ENCODE assay signal across 22 mouse cellular contexts in the genomic region with DNA sequence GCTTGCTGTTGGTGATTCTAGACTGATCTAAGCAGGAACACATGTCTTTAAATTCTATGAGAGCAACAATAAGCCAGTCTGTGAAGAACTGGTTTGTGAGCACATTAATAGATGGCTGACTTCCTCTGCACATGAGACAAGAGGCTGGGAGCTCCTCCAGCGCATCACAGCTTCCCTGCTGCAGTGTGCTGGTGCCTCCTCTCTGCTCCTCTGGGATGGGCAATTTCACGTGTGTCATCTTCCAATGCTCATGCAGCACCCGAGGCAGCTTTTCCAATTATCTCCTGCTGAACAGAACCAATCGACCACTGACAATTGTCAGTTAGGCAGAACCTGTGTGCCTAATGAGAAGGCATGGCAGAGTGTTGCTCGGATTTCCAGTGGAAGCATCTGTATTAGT.
A peak's percentile ranks its signal among the peaks of the same experiment; 100 is the strongest.
DNase-seq lines count a peak whose midpoint lies in the region; ATAC-seq and TF ChIP-seq lines count a peak whose summit lies in the region.
"Had no signal": no experiment of that assay in that cellular context is flagged by ENCODE, and none has a peak within 500 bp of the region (broad histone marks: within the 10 kb centered on the region; RNA-seq: fewer than 3 reads in every experiment).

No protein-coding gene starts in this region.

- no peaks in the 10 kb centered on the region for H3K27me3 ChIP-seq in forebrain, embryonic 13.5 days
- H3K27me3 ChIP-seq in forebrain, embryonic 12.5 days = no peaks in the 10 kb centered on the region
- no peaks in the 10 kb centered on the region for H3K27me3 ChIP-seq in stomach, embryonic 14.5 days (ENCODE audit: control insufficient read depth, insufficient read depth, low read length)
- H3K27me3 ChIP-seq in stomach, postnatal 0 days (ENCODE audit: control insufficient read depth, insufficient read depth, low read length) = no peaks in the 10 kb centered on the region
- H3K27me3 ChIP-seq in midbrain, embryonic 16.5 days (ENCODE audit: control insufficient read depth, insufficient read depth, low read depth, low read length) = no peaks in the 10 kb centered on the region
- H3K27me3 ChIP-seq: heart, embryonic 12.5 days; megakaryocyte, embryonic 14.5 days had no signal

- no peak for TF ChIP-seq POLR2A in lung, adult 2 months (IDR thresholded peaks at IDR 0.05; ENCODE audit: borderline replicate concordance, extremely low read depth, low read depth, low read length)

- no peak overlapping the region for H3K4me2 ChIP-seq in forebrain, embryonic 13.5 days
- H3K4me2 ChIP-seq in forebrain, embryonic 12.5 days = no peak overlapping the region
- H3K4me2 ChIP-seq in stomach, embryonic 14.5 days (replicated peaks; ENCODE audit: low read depth, low read length) = no peak overlapping the region
- H3K4me2 ChIP-seq in stomach, postnatal 0 days (replicated peaks; ENCODE audit: low read depth) = no peak overlapping the region
- H3K4me2 ChIP-seq in midbrain, embryonic 16.5 days (ENCODE audit: low read length) = no peak overlapping the region
- H3K4me2 ChIP-seq: heart, embryonic 12.5 days had no signal

- H3K4me1 ChIP-seq in forebrain, embryonic 13.5 days = peaks cover 7% of the 10 kb centered on the region
- H3K4me1 ChIP-seq in forebrain, embryonic 12.5 days = peaks cover 8% of the 10 kb centered on the region
- peaks cover 9% of the 10 kb centered on the region for H3K4me1 ChIP-seq in stomach, embryonic 14.5 days (ENCODE audit: control insufficient read depth, insufficient read depth, low read length)
- H3K4me1 ChIP-seq in stomach, postnatal 0 days (replicated peaks; ENCODE audit: control insufficient read depth, insufficient read depth) = no peaks in the 10 kb centered on the region
- peaks cover 13% of the 10 kb centered on the region for H3K4me1 ChIP-seq in midbrain, embryonic 16.5 days (ENCODE audit: control insufficient read depth, insufficient read depth, low read length)
- no peaks in the 10 kb centered on the region for H3K4me1 ChIP-seq in lung, adult 2 months (ENCODE audit: control insufficient read depth, insufficient read depth, low read length)
- H3K4me1 ChIP-seq: megakaryocyte, embryonic 14.5 days had no signal

- no peak overlapping the region for H3K4me3 ChIP-seq in forebrain, embryonic 13.5 days
- no peak overlapping the region for H3K4me3 ChIP-seq in forebrain, embryonic 12.5 days (replicated peaks)
- H3K4me3 ChIP-seq in stomach, embryonic 14.5 days (ENCODE audit: low read depth, low read length) = no peak overlapping the region
- H3K4me3 ChIP-seq in stomach, postnatal 0 days (ENCODE audit: low read depth, low read length) = no peak overlapping the region
- no peak overlapping the region for H3K4me3 ChIP-seq in midbrain, embryonic 16.5 days (ENCODE audit: low read depth, low read length)
- no peak overlapping the region for H3K4me3 ChIP-seq in lung, adult 2 months (replicated peaks; ENCODE audit: extremely low read depth, low read depth, low read length)
- H3K4me3 ChIP-seq: heart, embryonic 12.5 days; left cerebral cortex, adult 2 months; limb, embryonic 10.5 days; megakaryocyte, embryonic 14.5 days had no signal

- H3K36me3 ChIP-seq in forebrain, embryonic 13.5 days (ENCODE audit: poor library complexity, severe bottlenecking) = no peaks in the 10 kb centered on the region
- no peaks in the 10 kb centered on the region for H3K36me3 ChIP-seq in forebrain, embryonic 12.5 days (replicated peaks)
- H3K36me3 ChIP-seq in stomach, embryonic 14.5 days (ENCODE audit: control insufficient read depth, insufficient read depth, low read length) = no peaks in the 10 kb centered on the region
- no peaks in the 10 kb centered on the region for H3K36me3 ChIP-seq in stomach, postnatal 0 days (ENCODE audit: control insufficient read depth, insufficient read depth, low read length)
- no peaks in the 10 kb centered on the region for H3K36me3 ChIP-seq in midbrain, embryonic 16.5 days (ENCODE audit: control insufficient read depth, insufficient read depth, low read length)
- H3K36me3 ChIP-seq: G1E; heart, embryonic 12.5 days; limb, embryonic 10.5 days had no signal

- no peak for DNase-seq in stomach, postnatal 0 days (ENCODE audit: low spot score)
- no peak for DNase-seq in ovary, postnatal 14 days (ENCODE audit: low spot score)
- no peak for DNase-seq in thymus, postnatal 0 days (ENCODE audit: low spot score)
- DNase-seq in lung, adult 2 months = no peak
- DNase-seq: adrenal gland, postnatal 25 days; cerebellum, adult 8-10 months; heart, adult 11 months; heart, postnatal 14 days; kidney, adult 9 months; kidney, postnatal 25 days; layer of hippocampus, adult 9-11 months; lung, adult 18-20 months; right cerebral cortex, adult 18-20 months had no signal

- no peak overlapping the region for H3K9ac ChIP-seq in forebrain, embryonic 13.5 days
- no peak overlapping the region for H3K9ac ChIP-seq in forebrain, embryonic 12.5 days
- H3K9ac ChIP-seq in stomach, embryonic 14.5 days (replicated peaks; ENCODE audit: low read depth, low read length) = no peak overlapping the region
- no peak overlapping the region for H3K9ac ChIP-seq in stomach, postnatal 0 days (ENCODE audit: low read length)
- H3K9ac ChIP-seq in midbrain, embryonic 16.5 days (ENCODE audit: low read depth, low read length) = no peak overlapping the region
- H3K9ac ChIP-seq: heart, embryonic 12.5 days had no signal

- no peak for TF ChIP-seq CTCF in stomach, postnatal 0 days (IDR thresholded peaks at IDR 0.05; ENCODE audit: low read depth)
- no peak for TF ChIP-seq CTCF in lung, adult 2 months (IDR thresholded peaks at IDR 0.05; ENCODE audit: insufficient read depth, low read length)

- H3K9me3 ChIP-seq in forebrain, embryonic 13.5 days (replicated peaks) = no peaks in the 10 kb centered on the region
- H3K9me3 ChIP-seq in forebrain, embryonic 12.5 days = no peaks in the 10 kb centered on the region
- H3K9me3 ChIP-seq in stomach, embryonic 14.5 days (ENCODE audit: control insufficient read depth, low read depth, low read length) = no peaks in the 10 kb centered on the region
- H3K9me3 ChIP-seq in stomach, postnatal 0 days (ENCODE audit: control insufficient read depth, low read length) = no peaks in the 10 kb centered on the region
- no peaks in the 10 kb centered on the region for H3K9me3 ChIP-seq in midbrain, embryonic 16.5 days (replicated peaks; ENCODE audit: control insufficient read depth, low read length, poor library complexity, severe bottlenecking)
- H3K9me3 ChIP-seq: G1E; heart, embryonic 12.5 days; limb, embryonic 10.5 days; megakaryocyte, embryonic 14.5 days had no signal

- TF ChIP-seq EP300 in stomach, postnatal 0 days (optimal IDR thresholded peaks at IDR 0.05) = no peak

- ATAC-seq in forebrain, embryonic 13.5 days = peak; percentile 33; the same call in 1 of the 2 replicates
- ATAC-seq in forebrain, embryonic 12.5 days (ENCODE audit: low FRiP score) = no peak
- no peak for ATAC-seq in stomach, embryonic 14.5 days (ENCODE audit: insufficient number of reproducible peaks, insufficient read depth, low FRiP score, low read depth)
- no peak for ATAC-seq in stomach, postnatal 0 days (ENCODE audit: low FRiP score, low TSS enrichment)
- ATAC-seq in midbrain, embryonic 16.5 days = peak; percentile 78

- WGBS in forebrain, embryonic 13.5 days = 71% methylated on average over 5 of the region's 5 CpGs
- 71% methylated on average over 5 of the region's 5 CpGs for WGBS in forebrain, embryonic 12.5 days
- 72% methylated on average over 5 of the region's 5 CpGs for WGBS in stomach, embryonic 14.5 days
- WGBS in stomach, postnatal 0 days = 74% methylated on average over 5 of the region's 5 CpGs
- 59% methylated on average over 5 of the region's 5 CpGs for WGBS in midbrain, embryonic 16.5 days
- 83% methylated on average over 5 of the region's 5 CpGs for WGBS in lung, adult 2 months

- H3K27ac ChIP-seq in forebrain, embryonic 13.5 days = no peak overlapping the region
- no peak overlapping the region for H3K27ac ChIP-seq in forebrain, embryonic 12.5 days
- 0 out of 2 replicates have a peak overlapping the region, but pooled peaks have one; percentile 15 for H3K27ac ChIP-seq in stomach, embryonic 14.5 days (ENCODE audit: low read length)
- no peak overlapping the region for H3K27ac ChIP-seq in stomach, postnatal 0 days (replicated peaks)
- peak overlapping the region; percentile 68 for H3K27ac ChIP-seq in midbrain, embryonic 16.5 days (ENCODE audit: low read length)
- H3K27ac ChIP-seq: left cerebral cortex, adult 2 months; limb, embryonic 10.5 days had no signal

Comparison
In these comparisons a context has a peak if more than half of its experiments do, and no peak if none do; other contexts are left out.
1. ATAC-seq: peak in forebrain, embryonic 13.5 days (single experiment) and midbrain, embryonic 16.5 days (single experiment); none in forebrain, embryonic 12.5 days (single experiment), stomach, embryonic 14.5 days (single experiment) and stomach, postnatal 0 days (single experiment).
2. H3K27ac ChIP-seq: peak in stomach, embryonic 14.5 days (single experiment) and midbrain, embryonic 16.5 days (single experiment); none in forebrain, embryonic 13.5 days (single experiment), forebrain, embryonic 12.5 days (single experiment) and stomach, postnatal 0 days (single experiment).